Mouse (Mus musculus): ENCODE measurements at regions not wholly inside any gene's neighbourhood (a gene's known extent, or its start where the extent isn't known, plus 50 kb on each side); places are given as distances from the start of the nearest gene placed in this dataset.
"Not testable (repeated sequence)": the region's sequence is repeated elsewhere in the genome, so short reads cannot be mapped to it uniquely, and the experiment has no call there.

DNA sequence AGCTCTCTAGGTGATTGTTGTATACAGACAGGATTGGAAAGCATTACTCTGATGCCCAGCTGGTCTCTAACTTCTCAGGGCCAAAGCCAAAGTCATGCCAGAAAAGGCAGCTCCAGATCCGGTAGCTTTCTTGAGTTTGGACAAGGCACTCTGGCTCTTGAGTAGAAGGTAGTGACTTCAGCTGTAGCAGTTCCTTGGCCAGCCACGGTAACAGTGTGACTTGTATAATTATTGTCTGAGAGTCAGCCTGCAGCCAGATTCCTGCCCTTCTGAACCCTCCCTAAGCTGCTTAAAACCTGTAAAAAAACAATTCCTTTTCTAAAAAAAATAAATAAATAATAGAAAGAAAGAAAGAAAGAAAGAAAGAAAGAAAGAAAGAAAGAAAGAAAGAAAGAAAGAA lies 843.0 kb downstream of the Diaph3 start:
- Histone ChIP-seq H3K79me2 (ENCODE audit: control insufficient read depth, insufficient read depth) (no peaks in the 10 kb centered on the region), H3K4me2 (ENCODE audit: low read depth) (no peak overlapping the region), H3ac (ENCODE audit: control insufficient read depth, insufficient read length) (no peak overlapping the region), H3K36me3 (ENCODE audit: control insufficient read depth, insufficient read depth) (no peaks in the 10 kb centered on the region), H3K4me3 (no peak overlapping the region), H3K27me3 (ENCODE audit: control insufficient read depth, insufficient read depth, insufficient read length) (no peaks in the 10 kb centered on the region)
- no peak for TF ChIP-seq POLR2AphosphoS2 (IDR thresholded peaks at IDR 0.05; ENCODE audit: insufficient read length, low read depth)
- TF ChIP-seq TCF3 (IDR thresholded peaks at IDR 0.05; ENCODE audit: insufficient read length, low read depth) = no peak
- no peak for TF ChIP-seq USF1 (IDR thresholded peaks at IDR 0.05; ENCODE audit: low read depth)
- TF ChIP-seq MYOG (IDR thresholded peaks at IDR 0.05; ENCODE audit: control insufficient read depth in 1 of 3, insufficient read depth in 1 of 3, insufficient read length in 2 of 3, low read depth in 2 of 3) = no peak
- TF ChIP-seq SRF (IDR thresholded peaks at IDR 0.05; ENCODE audit: control insufficient read depth, insufficient read length, low read depth) = no peak
- TF ChIP-seq REST (IDR thresholded peaks at IDR 0.05; ENCODE audit: insufficient read depth, insufficient read length) = no peak
- no peak for TF ChIP-seq TCF12 (IDR thresholded peaks at IDR 0.05; ENCODE audit: insufficient read depth, poor library complexity, severe bottlenecking)
- no peak for TF ChIP-seq POLR2A (IDR thresholded peaks at IDR 0.05; ENCODE audit: insufficient read length, low read depth)
- no peak for TF ChIP-seq CEBPB (IDR thresholded peaks at IDR 0.05; ENCODE audit: insufficient read depth, poor library complexity, severe bottlenecking)
- no peak for TF ChIP-seq E2F4 (IDR thresholded peaks at IDR 0.05; ENCODE audit: insufficient read depth)
- TF ChIP-seq MYOD1 (IDR thresholded peaks at IDR 0.05; ENCODE audit: control insufficient read depth in 1 of 3, insufficient read length in 2 of 3, low read depth in 2 of 3) = no peak
- no peak for TF ChIP-seq MAX (IDR thresholded peaks at IDR 0.05; ENCODE audit: low read depth)

DNA sequence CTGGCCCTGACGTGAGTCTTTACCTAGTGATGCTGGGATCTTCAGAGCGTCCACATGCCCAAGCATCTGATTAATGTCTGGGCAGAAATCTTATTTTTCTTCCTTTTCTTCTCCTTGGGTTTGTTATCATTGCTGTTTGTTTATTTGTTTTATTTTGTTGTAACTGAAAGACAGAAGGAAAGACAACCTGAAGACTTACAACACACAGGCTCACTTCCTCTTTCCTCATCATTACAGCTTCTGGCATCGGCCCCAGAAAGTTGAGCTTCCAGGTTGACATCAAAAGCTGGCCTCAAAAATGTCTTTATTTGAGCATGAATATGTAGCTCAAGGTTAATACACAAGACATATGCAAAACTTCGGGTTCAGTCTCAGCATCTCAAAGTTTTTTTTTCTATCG lies 846.4 kb downstream of the Diaph3 start:
- H3K36me3 ChIP-seq (ENCODE audit: control insufficient read depth, insufficient read depth); H3K27me3 ChIP-seq (ENCODE audit: control insufficient read depth, insufficient read depth, insufficient read length); H3K79me2 ChIP-seq (ENCODE audit: control insufficient read depth, insufficient read depth); H3K4me3 ChIP-seq; H3K4me2 ChIP-seq (ENCODE audit: low read depth); H3ac ChIP-seq (ENCODE audit: control insufficient read depth, insufficient read length): not testable (repeated sequence)

DNA sequence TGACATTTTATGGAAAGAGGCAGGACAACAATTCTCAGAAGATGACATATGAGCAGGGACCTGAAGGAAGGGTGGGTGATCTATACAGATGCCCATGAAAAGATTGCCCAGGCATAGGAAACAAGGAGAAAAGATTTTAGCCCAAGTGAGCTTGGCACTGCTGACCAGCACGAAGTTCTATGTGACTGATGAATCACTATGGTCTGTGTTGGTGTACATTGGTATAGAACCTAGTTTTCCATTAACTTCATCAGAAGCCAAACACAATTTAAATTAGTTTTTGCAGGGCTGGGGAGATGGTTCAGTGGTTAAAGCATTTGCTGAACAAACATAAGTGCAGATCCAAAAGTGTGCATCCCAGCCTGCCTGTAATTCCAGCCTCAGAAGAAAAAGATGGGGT lies 847.2 kb downstream of the Diaph3 start:
- H3K4me3 ChIP-seq = no peak overlapping the region
- no peaks in the 10 kb centered on the region for H3K79me2 ChIP-seq (ENCODE audit: control insufficient read depth, insufficient read depth)
- H3K27me3 ChIP-seq (ENCODE audit: control insufficient read depth, insufficient read depth, insufficient read length) = no peaks in the 10 kb centered on the region
- no peak for TF ChIP-seq POLR2A (IDR thresholded peaks at IDR 0.05; ENCODE audit: insufficient read length, low read depth)
- TF ChIP-seq USF1 (IDR thresholded peaks at IDR 0.05; ENCODE audit: low read depth) = no peak
- TF ChIP-seq MAX (IDR thresholded peaks at IDR 0.05; ENCODE audit: low read depth) = no peak
- TF ChIP-seq TCF3 (IDR thresholded peaks at IDR 0.05; ENCODE audit: insufficient read length, low read depth) = no peak
- no peak for TF ChIP-seq MYOD1 (IDR thresholded peaks at IDR 0.05; ENCODE audit: control insufficient read depth in 1 of 3, insufficient read length in 2 of 3, low read depth in 2 of 3)
- no peak for TF ChIP-seq POLR2AphosphoS2 (IDR thresholded peaks at IDR 0.05; ENCODE audit: insufficient read length, low read depth)
- TF ChIP-seq MYOG (IDR thresholded peaks at IDR 0.05; ENCODE audit: control insufficient read depth in 1 of 3, insufficient read depth in 1 of 3, insufficient read length in 2 of 3, low read depth in 2 of 3) = no peak
- no peak for TF ChIP-seq CEBPB (IDR thresholded peaks at IDR 0.05; ENCODE audit: insufficient read depth, poor library complexity, severe bottlenecking)
- TF ChIP-seq REST (IDR thresholded peaks at IDR 0.05; ENCODE audit: insufficient read depth, insufficient read length) = no peak
- TF ChIP-seq SRF (IDR thresholded peaks at IDR 0.05; ENCODE audit: control insufficient read depth, insufficient read length, low read depth) = no peak
- no peak for TF ChIP-seq E2F4 (IDR thresholded peaks at IDR 0.05; ENCODE audit: insufficient read depth)
- no peak overlapping the region for H3K4me2 ChIP-seq (ENCODE audit: low read depth)
- no peaks in the 10 kb centered on the region for H3K36me3 ChIP-seq (ENCODE audit: control insufficient read depth, insufficient read depth)
- H3ac ChIP-seq (ENCODE audit: control insufficient read depth, insufficient read length) = no peak overlapping the region

GRCm38 (mm10) chr14:86293371-86293770 lies 847.7 kb downstream of the Diaph3 start:
- Histone ChIP-seq H3K4me3 (no peak overlapping the region), H3K79me2 (ENCODE audit: control insufficient read depth, insufficient read depth) (no peaks in the 10 kb centered on the region), H3K27me3 (ENCODE audit: control insufficient read depth, insufficient read depth, insufficient read length) (no peaks in the 10 kb centered on the region), H3K36me3 (ENCODE audit: control insufficient read depth, insufficient read depth) (no peaks in the 10 kb centered on the region), H3K4me2 (ENCODE audit: low read depth) (no peak overlapping the region), H3ac (ENCODE audit: control insufficient read depth, insufficient read length) (no peak overlapping the region)
- TF ChIP-seq E2F4 (IDR thresholded peaks at IDR 0.05; ENCODE audit: insufficient read depth) (no peak), REST (IDR thresholded peaks at IDR 0.05; ENCODE audit: insufficient read depth, insufficient read length) (no peak), CEBPB (IDR thresholded peaks at IDR 0.05; ENCODE audit: insufficient read depth, poor library complexity, severe bottlenecking) (no peak), POLR2AphosphoS2 (IDR thresholded peaks at IDR 0.05; ENCODE audit: insufficient read length, low read depth) (no peak), POLR2A (IDR thresholded peaks at IDR 0.05; ENCODE audit: insufficient read length, low read depth) (no peak), USF1 (IDR thresholded peaks at IDR 0.05; ENCODE audit: low read depth) (no peak), MYOG (IDR thresholded peaks at IDR 0.05; ENCODE audit: control insufficient read depth in 1 of 3, insufficient read depth in 1 of 3, insufficient read length in 2 of 3, low read depth in 2 of 3) (no peak), SRF (IDR thresholded peaks at IDR 0.05; ENCODE audit: control insufficient read depth, insufficient read length, low read depth) (no peak), MYOD1 (IDR thresholded peaks at IDR 0.05; ENCODE audit: control insufficient read depth in 1 of 3, insufficient read length in 2 of 3, low read depth in 2 of 3) (no peak), MAX (IDR thresholded peaks at IDR 0.05; ENCODE audit: low read depth) (no peak), TCF3 (IDR thresholded peaks at IDR 0.05; ENCODE audit: insufficient read length, low read depth) (no peak), TCF12 (IDR thresholded peaks at IDR 0.05; ENCODE audit: insufficient read depth, poor library complexity, severe bottlenecking) (no peak)

DNA sequence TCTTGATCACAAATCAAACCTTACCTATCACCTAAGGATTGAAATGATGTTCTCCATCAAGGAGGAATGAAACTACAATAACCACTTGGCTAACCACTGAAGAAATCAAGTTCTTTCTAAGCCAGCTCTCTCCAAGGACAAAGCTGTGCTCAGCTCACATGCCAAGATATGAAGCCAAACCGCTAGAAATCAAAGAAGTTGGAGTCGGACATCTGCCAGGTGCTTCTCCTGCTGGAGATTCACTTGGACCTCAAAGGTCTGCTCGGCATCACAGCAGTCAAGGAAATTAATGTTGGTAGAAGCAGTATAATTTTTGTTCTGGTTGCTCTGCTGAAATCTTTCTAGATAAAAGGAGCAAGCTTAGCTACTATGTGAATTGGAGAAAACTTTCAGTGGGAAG lies 850.5 kb downstream of the Diaph3 start:
- Histone ChIP-seq H3K36me3 (ENCODE audit: control insufficient read depth, insufficient read depth) (no peaks in the 10 kb centered on the region), H3K4me3 (no peak overlapping the region), H3K27me3 (ENCODE audit: control insufficient read depth, insufficient read depth, insufficient read length) (no peaks in the 10 kb centered on the region), H3ac (ENCODE audit: control insufficient read depth, insufficient read length) (no peak overlapping the region), H3K79me2 (ENCODE audit: control insufficient read depth, insufficient read depth) (no peaks in the 10 kb centered on the region), H3K4me2 (ENCODE audit: low read depth) (no peak overlapping the region)
- TF ChIP-seq MYOG (IDR thresholded peaks at IDR 0.05; ENCODE audit: control insufficient read depth in 1 of 3, insufficient read depth in 1 of 3, insufficient read length in 2 of 3, low read depth in 2 of 3) (no peak), TCF12 (IDR thresholded peaks at IDR 0.05; ENCODE audit: insufficient read depth, poor library complexity, severe bottlenecking) (no peak), REST (IDR thresholded peaks at IDR 0.05; ENCODE audit: insufficient read depth, insufficient read length) (no peak), MYOD1 (IDR thresholded peaks at IDR 0.05; ENCODE audit: control insufficient read depth in 1 of 3, insufficient read length in 2 of 3, low read depth in 2 of 3) (no peak), MAX (IDR thresholded peaks at IDR 0.05; ENCODE audit: low read depth) (no peak), POLR2AphosphoS2 (IDR thresholded peaks at IDR 0.05; ENCODE audit: insufficient read length, low read depth) (no peak), SRF (IDR thresholded peaks at IDR 0.05; ENCODE audit: control insufficient read depth, insufficient read length, low read depth) (no peak), TCF3 (IDR thresholded peaks at IDR 0.05; ENCODE audit: insufficient read length, low read depth) (no peak), POLR2A (IDR thresholded peaks at IDR 0.05; ENCODE audit: insufficient read length, low read depth) (no peak), E2F4 (IDR thresholded peaks at IDR 0.05; ENCODE audit: insufficient read depth) (no peak), CEBPB (IDR thresholded peaks at IDR 0.05; ENCODE audit: insufficient read depth, poor library complexity, severe bottlenecking) (no peak), USF1 (IDR thresholded peaks at IDR 0.05; ENCODE audit: low read depth) (no peak)

All from myocyte (in vitro differentiated cells).